Comparison of ENCODE assay signal across 23 mouse cellular contexts in genomic region chr16:96914495-96914894, GRCm38 (mm10).
DNase-seq lines count a peak whose midpoint lies in the region; ATAC-seq lines count a peak whose summit lies in the region.
"Had no signal": no experiment of that assay in that cellular context is flagged by ENCODE, and none has a peak within 500 bp of the region (broad histone marks: within the 10 kb centered on the region; RNA-seq: fewer than 3 reads in every experiment).

No protein-coding gene starts in this region.

- ATAC-seq in hindbrain, embryonic 13.5 days (ENCODE audit: low FRiP score) = no peak
- ATAC-seq in hindbrain, embryonic 12.5 days (ENCODE audit: low FRiP score) = no peak
- no peak for ATAC-seq in midbrain, embryonic 13.5 days
- no peak for ATAC-seq in midbrain, embryonic 15.5 days (replicated peaks)
- ATAC-seq in neural tube, embryonic 15.5 days (ENCODE audit: low FRiP score) = no peak
- ATAC-seq in heart, embryonic 12.5 days (ENCODE audit: insufficient number of reproducible peaks, low FRiP score) = no peak
- ATAC-seq: CD4-positive, CD25-positive, alpha-beta regulatory T cell, adult 4 months; forebrain, embryonic 14.5 days; forebrain, postnatal 0 days had no signal

- H3K9ac ChIP-seq in hindbrain, embryonic 13.5 days = no peak overlapping the region
- H3K9ac ChIP-seq in hindbrain, embryonic 12.5 days = no peak overlapping the region
- no peak overlapping the region for H3K9ac ChIP-seq in midbrain, embryonic 13.5 days (replicated peaks)
- no peak overlapping the region for H3K9ac ChIP-seq in midbrain, embryonic 15.5 days
- no peak overlapping the region for H3K9ac ChIP-seq in neural tube, embryonic 15.5 days (replicated peaks)
- no peak overlapping the region for H3K9ac ChIP-seq in heart, embryonic 12.5 days
- H3K9ac ChIP-seq: forebrain, postnatal 0 days; heart, embryonic 15.5 days had no signal

- H3K9me3 ChIP-seq in hindbrain, embryonic 13.5 days = no peaks in the 10 kb centered on the region
- no peaks in the 10 kb centered on the region for H3K9me3 ChIP-seq in hindbrain, embryonic 12.5 days (replicated peaks)
- no peaks in the 10 kb centered on the region for H3K9me3 ChIP-seq in midbrain, embryonic 13.5 days
- no peaks in the 10 kb centered on the region for H3K9me3 ChIP-seq in midbrain, embryonic 15.5 days
- no peaks in the 10 kb centered on the region for H3K9me3 ChIP-seq in neural tube, embryonic 15.5 days (replicated peaks)
- no peaks in the 10 kb centered on the region for H3K9me3 ChIP-seq in heart, embryonic 12.5 days (replicated peaks)
- H3K9me3 ChIP-seq: heart, embryonic 15.5 days had no signal

- DNase-seq in neural tube, embryonic 10.5 days (ENCODE audit: extremely low spot score, low spot score) = no peak
- peak; percentile 67 for DNase-seq in telencephalon, adult 2 months (ENCODE audit: low read depth, low spot score)
- DNase-seq: adrenal gland, adult 2 months; adrenal gland, postnatal 14 days; cerebellum, adult 11-12 months; cerebellum, adult 8-10 months; cerebellum, postnatal 10 days; cerebellum, postnatal 36 days; forebrain, postnatal 0 days; gastrocnemius, postnatal 10 days; gastrocnemius, postnatal 36 days; heart, postnatal 10 days; heart, postnatal 4 days had no signal

- H3K4me2 ChIP-seq in hindbrain, embryonic 13.5 days = no peak overlapping the region
- no peak overlapping the region for H3K4me2 ChIP-seq in hindbrain, embryonic 12.5 days (replicated peaks)
- no peak overlapping the region for H3K4me2 ChIP-seq in midbrain, embryonic 13.5 days (replicated peaks)
- no peak overlapping the region for H3K4me2 ChIP-seq in midbrain, embryonic 15.5 days
- no peak overlapping the region for H3K4me2 ChIP-seq in neural tube, embryonic 15.5 days
- H3K4me2 ChIP-seq in heart, embryonic 12.5 days = no peak overlapping the region
- H3K4me2 ChIP-seq: heart, embryonic 11.5 days; heart, embryonic 15.5 days had no signal

- no peaks in the 10 kb centered on the region for H3K36me3 ChIP-seq in hindbrain, embryonic 13.5 days
- no peaks in the 10 kb centered on the region for H3K36me3 ChIP-seq in hindbrain, embryonic 12.5 days
- no peaks in the 10 kb centered on the region for H3K36me3 ChIP-seq in midbrain, embryonic 13.5 days
- no peaks in the 10 kb centered on the region for H3K36me3 ChIP-seq in midbrain, embryonic 15.5 days (replicated peaks)
- no peaks in the 10 kb centered on the region for H3K36me3 ChIP-seq in neural tube, embryonic 15.5 days
- no peaks in the 10 kb centered on the region for H3K36me3 ChIP-seq in heart, embryonic 12.5 days
- H3K36me3 ChIP-seq: heart, embryonic 15.5 days had no signal

- H3K4me3 ChIP-seq in hindbrain, embryonic 13.5 days = no peak overlapping the region
- no peak overlapping the region for H3K4me3 ChIP-seq in hindbrain, embryonic 12.5 days
- no peak overlapping the region for H3K4me3 ChIP-seq in midbrain, embryonic 13.5 days (replicated peaks)
- H3K4me3 ChIP-seq in midbrain, embryonic 15.5 days = no peak overlapping the region
- H3K4me3 ChIP-seq in neural tube, embryonic 15.5 days (replicated peaks) = no peak overlapping the region
- no peak overlapping the region for H3K4me3 ChIP-seq in heart, embryonic 12.5 days
- H3K4me3 ChIP-seq: heart, embryonic 15.5 days had no signal

- peak overlapping the region; percentile 55 for H3K27ac ChIP-seq in hindbrain, embryonic 13.5 days
- H3K27ac ChIP-seq in hindbrain, embryonic 12.5 days = no peak overlapping the region
- H3K27ac ChIP-seq in midbrain, embryonic 13.5 days = peak overlapping the region; percentile 53
- no peak overlapping the region for H3K27ac ChIP-seq in midbrain, embryonic 15.5 days
- H3K27ac ChIP-seq in neural tube, embryonic 15.5 days (replicated peaks) = 0 out of 2 replicates have a peak overlapping the region, but pooled peaks have one; percentile 37
- no peak overlapping the region for H3K27ac ChIP-seq in heart, embryonic 12.5 days (ENCODE audit: poor library complexity, severe bottlenecking)
- H3K27ac ChIP-seq: heart, embryonic 15.5 days had no signal

- H3K27me3 ChIP-seq in hindbrain, embryonic 13.5 days = no peaks in the 10 kb centered on the region
- no peaks in the 10 kb centered on the region for H3K27me3 ChIP-seq in hindbrain, embryonic 12.5 days
- no peaks in the 10 kb centered on the region for H3K27me3 ChIP-seq in midbrain, embryonic 13.5 days
- no peaks in the 10 kb centered on the region for H3K27me3 ChIP-seq in midbrain, embryonic 15.5 days (replicated peaks)
- no peaks in the 10 kb centered on the region for H3K27me3 ChIP-seq in neural tube, embryonic 15.5 days (replicated peaks)
- H3K27me3 ChIP-seq in heart, embryonic 12.5 days (replicated peaks) = no peaks in the 10 kb centered on the region
- H3K27me3 ChIP-seq: heart, embryonic 15.5 days had no signal

- 87% methylated on average over 3 of the region's 3 CpGs for WGBS in hindbrain, embryonic 13.5 days
- WGBS in hindbrain, embryonic 12.5 days = 92% methylated on average over 3 of the region's 3 CpGs
- WGBS in midbrain, embryonic 13.5 days = 92% methylated on average over 3 of the region's 3 CpGs
- WGBS in midbrain, embryonic 15.5 days = 70% methylated on average over 3 of the region's 3 CpGs
- WGBS in neural tube, embryonic 15.5 days = 86% methylated on average over 3 of the region's 3 CpGs
- 92% methylated on average over 3 of the region's 3 CpGs for WGBS in heart, embryonic 12.5 days

- peaks cover 22% of the 10 kb centered on the region for H3K4me1 ChIP-seq in hindbrain, embryonic 13.5 days (replicated peaks)
- H3K4me1 ChIP-seq in hindbrain, embryonic 12.5 days = no peaks in the 10 kb centered on the region
- H3K4me1 ChIP-seq in midbrain, embryonic 13.5 days (replicated peaks) = peaks cover 20% of the 10 kb centered on the region
- peaks cover 13% of the 10 kb centered on the region for H3K4me1 ChIP-seq in midbrain, embryonic 15.5 days
- H3K4me1 ChIP-seq in neural tube, embryonic 15.5 days = peaks cover 20% of the 10 kb centered on the region
- H3K4me1 ChIP-seq in heart, embryonic 12.5 days (replicated peaks) = peaks cover 4% of the 10 kb centered on the region
- H3K4me1 ChIP-seq: heart, embryonic 15.5 days had no signal

Comparison
In these comparisons a context has a peak if more than half of its experiments do, and no peak if none do; other contexts are left out.
1. H3K27ac ChIP-seq: peak in hindbrain, embryonic 13.5 days (single experiment), midbrain, embryonic 13.5 days (single experiment) and neural tube, embryonic 15.5 days (single experiment); none in hindbrain, embryonic 12.5 days (single experiment), midbrain, embryonic 15.5 days (single experiment) and heart, embryonic 12.5 days (single experiment).